Mouse (Mus musculus): ENCODE data around the gene Olfr429.
"Not testable (repeated sequence)": the region's sequence is repeated elsewhere in the genome, so short reads cannot be mapped to it uniquely, and the experiment has no call there.

Gene Olfr429

DNA sequence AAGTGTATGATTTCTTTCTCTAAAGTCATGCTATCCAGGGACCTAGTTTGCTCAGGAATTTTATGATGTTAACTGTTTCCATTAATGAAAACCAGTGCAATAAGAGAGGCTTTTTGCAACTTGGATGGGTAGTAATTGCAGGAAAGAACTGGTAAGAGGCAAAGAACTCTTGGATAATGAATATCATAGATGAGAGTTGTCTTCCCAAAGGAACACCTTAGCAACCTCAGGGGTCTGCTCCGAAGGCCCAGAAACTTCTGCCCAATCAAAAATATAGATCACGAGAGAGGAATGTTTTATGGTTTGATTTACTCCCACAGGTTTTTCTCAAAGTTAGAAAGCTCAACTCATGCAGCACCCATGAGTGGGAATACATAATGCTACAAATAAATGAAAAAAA is at the start of gene Olfr429:
Gene Olfr429 (plus strand): TSS at position 301 of the 400 bp plus-strand sequence.
- in situ Hi-C loops (cut with MboI, MseI): no loop called here

- in situ Hi-C loops (cut with MboI, MseI): no loop called here
Measured at GRCm38 (mm10) chr1:174035841-174036240, 48.3 kb upstream of the Olfr429 start.

GRCm38 (mm10) chr1:174038480-174038879 is 45.7 kb upstream of the Olfr429 start:
- in situ Hi-C loops (cut with MboI, MseI): no loop called here

DNA sequence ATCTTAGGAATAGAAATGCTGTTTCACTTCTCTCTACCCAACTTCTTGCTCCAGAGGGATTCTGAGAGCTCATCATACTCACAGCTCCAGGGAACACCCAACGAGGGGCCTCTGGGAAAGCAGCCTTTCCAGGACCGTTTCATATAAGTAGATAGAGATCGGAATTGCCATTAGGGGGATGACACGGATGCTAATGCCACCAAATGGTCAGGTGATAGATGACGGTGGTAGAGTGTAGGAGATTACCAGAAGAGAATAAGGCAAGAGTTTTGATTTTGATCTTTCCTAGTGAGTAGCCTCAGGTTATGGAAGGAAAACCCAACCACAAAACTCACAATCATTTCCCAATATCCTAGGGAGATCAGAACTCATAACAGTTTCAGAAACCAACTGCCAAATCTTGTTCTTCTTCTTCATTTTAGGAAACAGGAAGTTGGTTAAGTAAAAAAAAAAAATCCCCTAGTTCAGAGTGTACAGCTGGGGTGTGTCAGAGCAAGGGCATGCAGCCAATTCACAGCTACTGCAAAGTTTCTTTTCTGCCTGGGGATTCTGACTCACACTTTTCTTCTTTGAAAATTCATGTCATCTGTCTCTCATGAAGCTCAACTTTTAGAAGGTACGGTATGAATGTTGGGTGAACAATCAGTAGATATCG is 43.5 kb upstream of the Olfr429 start, which contains the start of gene Olfr433:
Gene Olfr433 (plus strand): TSS at position 183 of the 655 bp plus-strand sequence.
- in situ Hi-C loops (cut with MboI, MseI): no loop called here

GRCm38 (mm10) chr1:174042091-174042884 is 41.8 kb upstream of the Olfr429 start:
- in situ Hi-C loops (cut with MboI, MseI): not testable (repeated sequence)

GRCm38 (mm10) chr1:174044431-174044830 is 39.7 kb upstream of the Olfr429 start:
- in situ Hi-C loops (cut with MboI, MseI): no loop called here

DNA sequence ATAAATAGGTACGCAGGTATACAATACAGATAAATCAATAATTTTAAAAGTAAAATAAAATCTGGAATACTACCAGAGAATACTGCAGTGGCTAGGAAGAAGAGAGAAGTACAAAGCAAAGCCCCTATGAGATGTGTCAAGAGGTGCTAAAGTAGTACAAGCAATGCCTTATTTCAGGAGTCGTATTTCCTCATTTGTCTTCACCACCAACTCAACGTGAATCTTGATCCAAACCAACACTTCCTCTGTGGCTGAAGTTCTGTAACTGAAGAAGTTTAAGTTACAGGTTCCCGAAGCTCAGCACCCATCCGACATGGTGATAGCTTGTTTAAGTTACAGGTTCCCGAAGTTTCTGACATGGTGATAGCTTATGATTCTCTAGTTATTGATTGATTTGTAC is 35.9 kb upstream of the Olfr429 start:
- in situ Hi-C loops (cut with MboI, MseI): not testable (repeated sequence)

GRCm38 (mm10) chr1:174048893-174049292 is 35.2 kb upstream of the Olfr429 start, which contains the start of gene Olfr432:
Gene Olfr432, plus strand, starts transcription at chr1:174049205.
- in situ Hi-C loops (cut with MboI, MseI): no loop called here

DNA sequence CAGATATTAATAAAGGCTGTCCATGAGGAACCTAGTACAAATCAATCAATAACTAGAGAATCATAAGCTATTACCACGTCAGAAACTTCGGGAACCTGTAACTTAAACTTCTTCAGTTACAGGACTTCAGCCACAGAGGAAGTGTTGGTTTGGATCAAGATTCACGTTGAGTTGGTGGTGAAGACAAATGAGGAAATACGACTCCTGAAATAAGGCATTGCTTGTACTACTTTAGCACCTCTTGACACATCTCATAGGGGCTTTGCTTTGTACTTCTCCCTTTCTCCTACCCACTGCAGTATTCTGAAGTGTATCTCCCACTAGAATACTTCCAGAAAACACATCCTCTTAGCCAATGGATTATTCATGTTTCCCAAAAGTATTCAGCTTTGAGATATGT is 34.8 kb upstream of the Olfr429 start:
- in situ Hi-C loops (cut with MboI, MseI): not testable (repeated sequence)

DNA sequence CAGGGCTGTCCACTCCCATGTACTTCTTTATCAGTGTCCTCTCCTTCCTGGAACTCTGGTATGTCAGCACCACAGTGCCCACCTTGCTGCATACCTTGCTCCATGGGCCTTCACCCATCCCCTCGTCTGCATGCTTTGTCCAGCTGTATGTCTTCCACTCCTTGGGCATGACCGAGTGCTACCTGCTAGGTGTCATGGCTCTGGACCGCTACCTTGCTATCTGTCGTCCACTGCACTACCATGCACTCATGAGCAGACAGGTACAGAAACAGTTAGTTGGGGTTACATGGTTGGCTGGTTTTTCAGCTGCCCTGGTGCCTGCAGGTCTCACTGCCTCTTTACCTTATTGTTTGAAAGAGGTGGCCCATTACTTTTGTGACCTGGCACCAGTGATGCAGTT is 33.6 kb upstream of the Olfr429 start:
- in situ Hi-C loops (cut with MboI, MseI): no loop called here

DNA sequence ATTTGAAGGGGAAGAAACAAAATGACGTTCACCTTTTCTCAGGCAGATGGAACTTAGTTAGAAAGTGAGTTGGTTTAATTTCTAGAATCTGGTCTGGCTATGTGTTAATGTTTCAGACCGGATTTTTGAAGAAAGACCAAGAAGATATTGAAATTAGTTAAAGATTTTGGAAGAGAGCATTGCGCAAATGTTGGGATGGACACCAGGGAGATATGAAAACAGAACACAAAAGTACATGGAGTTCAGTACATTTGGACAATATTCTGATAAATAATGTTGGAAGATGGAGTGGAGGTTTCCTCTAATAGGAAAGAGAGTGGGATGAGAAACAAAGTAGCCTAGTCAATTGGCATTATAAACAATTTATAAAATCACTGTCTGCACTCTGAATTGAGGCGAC is 32.6 kb upstream of the Olfr429 start:
- in situ Hi-C loops (cut with MboI, MseI): no loop called here

- in situ Hi-C loops (cut with MboI, MseI): no loop called here
Measured at GRCm38 (mm10) chr1:174051931-174052536, 32.1 kb upstream of the Olfr429 start.

GRCm38 (mm10) chr1:174052981-174053380 is 31.1 kb upstream of the Olfr429 start:
- in situ Hi-C loops (cut with MboI, MseI): no loop called here

- in situ Hi-C loops (cut with MboI, MseI): no loop called here
Measured at GRCm38 (mm10) chr1:174055248-174055647, 28.9 kb upstream of the Olfr429 start.

DNA sequence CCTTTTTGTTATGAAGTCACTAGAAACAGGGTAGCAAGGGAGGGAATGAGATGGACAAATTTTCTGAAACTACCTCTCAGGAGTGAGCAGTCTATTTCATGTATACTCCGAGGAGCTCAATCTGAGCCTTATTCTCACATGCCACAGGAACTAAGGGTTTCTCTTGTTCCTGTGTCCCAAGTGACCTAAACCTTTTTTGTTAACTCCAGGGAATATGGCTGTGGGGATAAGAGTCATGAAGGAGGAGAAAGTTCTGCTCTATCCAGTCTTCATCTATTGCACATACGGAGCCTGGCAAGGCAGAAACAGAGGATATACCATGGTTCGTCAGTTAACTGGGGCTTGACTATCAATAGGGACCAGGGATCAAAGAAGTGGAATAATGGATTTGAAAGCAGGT is 17.8 kb upstream of the Olfr429 start, which contains the start of gene Olfr430:
Gene Olfr430 (plus strand): TSS at position 301 of the 400 bp plus-strand sequence.
- in situ Hi-C loops (cut with MboI, MseI): no loop called here

- in situ Hi-C loops (cut with MboI, MseI): no loop called here
Measured at GRCm38 (mm10) chr1:174096591-174096990, 12.5 kb downstream of the Olfr429 start, which contains the start of gene Olfr427. Gene Olfr427, plus strand, starts transcription at chr1:174096891.

GRCm38 (mm10) chr1:174103735-174104134 is 19.6 kb downstream of the Olfr429 start:
- in situ Hi-C loops (cut with MboI, MseI): loop anchor here (25.0 kb wide), 1 partner anchor 641 kb away; no protein-coding TSS in a partner anchor

DNA sequence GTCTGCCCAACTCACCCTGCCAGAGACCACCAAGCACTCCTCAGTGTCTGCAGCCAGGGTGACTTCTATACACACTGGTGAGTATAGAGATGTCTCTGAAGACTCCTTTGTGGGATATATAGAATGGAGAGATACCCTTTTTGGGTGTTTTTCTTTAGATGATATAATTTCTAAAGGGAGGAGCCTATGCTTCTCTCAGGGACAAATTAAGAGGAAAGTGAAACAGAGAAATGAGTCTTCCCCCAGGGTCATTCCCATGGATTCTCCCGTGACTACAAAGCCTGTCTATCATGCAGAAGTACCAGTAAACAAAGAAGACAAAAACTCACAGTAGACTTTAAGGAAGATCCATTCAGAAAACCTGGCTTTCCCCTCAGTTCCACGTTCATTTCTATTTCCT is 36.9 kb downstream of the Olfr429 start, which contains the start of gene Olfr231:
Gene Olfr231 (minus strand): TSS at position 101 of the 400 bp plus-strand sequence.
- in situ Hi-C loops (cut with MboI, MseI): loop anchor here (25.0 kb wide), 1 partner anchor 659 kb away; no protein-coding TSS in a partner anchor

DNA sequence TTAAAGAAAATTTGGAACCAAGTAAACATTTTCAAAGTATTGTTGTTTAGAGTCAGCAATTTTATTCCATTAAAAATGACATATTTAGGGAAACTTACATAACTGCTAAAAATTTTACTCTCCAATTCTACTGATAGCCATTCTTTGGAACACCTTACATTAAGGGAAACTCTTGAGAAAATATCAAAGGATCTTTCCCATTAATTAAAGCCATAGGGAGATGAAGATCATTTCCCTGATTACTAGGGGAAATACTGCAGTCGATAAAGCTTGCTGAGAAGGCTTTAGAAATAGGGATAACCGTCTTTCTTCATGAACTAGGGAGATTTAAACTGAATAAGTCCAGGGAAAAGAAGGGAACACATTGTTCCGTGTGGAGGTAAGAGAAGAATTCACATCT is 47.1 kb downstream of the Olfr429 start, which contains the start of gene Olfr424:
Gene Olfr424 (plus strand): TSS at position 301 of the 400 bp plus-strand sequence.
- in situ Hi-C loops (cut with MboI, MseI): no loop called here

DNA sequence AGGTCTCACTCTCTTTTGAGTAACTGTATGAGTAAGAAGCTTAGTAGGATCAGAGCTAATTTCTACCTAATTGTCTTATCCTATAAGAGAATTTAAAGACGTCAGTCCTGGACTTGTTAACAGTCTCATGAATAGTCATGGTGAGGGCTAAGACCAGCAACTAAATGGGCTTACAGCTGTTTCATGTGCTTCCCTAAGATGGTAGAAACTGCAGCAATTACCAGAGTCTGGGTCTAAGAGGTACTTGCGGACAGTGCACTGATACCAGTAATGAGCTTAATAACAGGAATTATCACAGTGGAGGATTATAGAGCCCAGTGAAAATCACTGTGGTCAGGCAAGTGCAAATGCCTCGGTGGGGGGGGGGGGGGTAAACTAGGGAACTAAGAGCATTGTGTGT is 47.9 kb downstream of the Olfr429 start:
- in situ Hi-C loops (cut with MboI, MseI): no loop called here
